Mouse (Mus musculus): Measurements from ENCODE around the gene Adamtsl5. TPM values are rescaled to one million over a fixed set of nuclear protein-coding genes. Genes with fewer than 3 reads are reported as not detected.

Gene Adamtsl5
- total and polyA plus RNA-seq, 2 experiments, result 0.28 to 1.6 TPM

GRCm38 (mm10) chr10:80357994-80358639 is 9.9 kb upstream of the Adamtsl5 start:
- Histone ChIP-seq H3K27me3 (ENCODE audit: control insufficient read depth, insufficient read depth, low read length) (peaks cover 10% of the 10 kb centered on the region), H3K79me2 (ENCODE audit: control insufficient read depth, insufficient read depth, low read length) (no peaks in the 10 kb centered on the region), H3K9ac (ENCODE audit: low read depth, low read length) (peak overlapping the region; percentile 59), H3K4me1 (ENCODE audit: control insufficient read depth, insufficient read depth, low read length) (no peaks in the 10 kb centered on the region), H3K36me3 (ENCODE audit: control insufficient read depth, insufficient read depth, low read length) (no peaks in the 10 kb centered on the region), H3K4me3 (ENCODE audit: insufficient read depth, low read depth, low read length) (peak overlapping the region; percentile 54; the same call in 1 of the 2 replicates), H3K27ac (replicated peaks; ENCODE audit: insufficient read depth, low read depth, low read length) (no peak overlapping the region)
- DNase-seq (ENCODE audit: extremely low read depth, low read depth, low spot score), result peak; percentile 57
- WGBS, result 7% methylated on average over 31 of the region's 31 CpGs
- TF ChIP-seq POLR2A (IDR thresholded peaks at IDR 0.05; ENCODE audit: extremely low read depth, insufficient read depth, low read length), result 0 out of 2 replicates have a peak, but pooled peaks have one; percentile 30
- peak; percentile 42; the same call in 1 of the 2 replicates for TF ChIP-seq CTCF (IDR thresholded peaks at IDR 0.05; ENCODE audit: low read depth, low read length)

GRCm38 (mm10) chr10:80357336-80357735 is 9.1 kb upstream of the Adamtsl5 start:
- H3K4me1 ChIP-seq (ENCODE audit: control insufficient read depth, insufficient read depth, low read length), result peaks cover 1% of the 10 kb centered on the region; the same call in 1 of the 2 replicates
- no peaks in the 10 kb centered on the region for H3K36me3 ChIP-seq (ENCODE audit: control insufficient read depth, insufficient read depth, low read length)
- DNase-seq (ENCODE audit: extremely low read depth, low read depth, low spot score), result no peak
- TF ChIP-seq CTCF (IDR thresholded peaks at IDR 0.05; ENCODE audit: low read depth, low read length) (no peak), POLR2A (IDR thresholded peaks at IDR 0.05; ENCODE audit: extremely low read depth, insufficient read depth, low read length) (no peak)
- H3K27me3 ChIP-seq (ENCODE audit: control insufficient read depth, insufficient read depth, low read length), result peaks cover 10% of the 10 kb centered on the region
- H3K27ac ChIP-seq (replicated peaks; ENCODE audit: insufficient read depth, low read depth, low read length), result no peak overlapping the region
- H3K79me2 ChIP-seq (ENCODE audit: control insufficient read depth, insufficient read depth, low read length), result no peaks in the 10 kb centered on the region
- 34% methylated on average over 7 of the region's 7 CpGs for WGBS
- H3K9ac ChIP-seq (ENCODE audit: low read depth, low read length), result peak overlapping the region; percentile 59; the same call in 1 of the 2 replicates
- no peak overlapping the region for H3K4me3 ChIP-seq (ENCODE audit: insufficient read depth, low read depth, low read length)

GRCm38 (mm10) chr10:80356737-80357136 is 8.5 kb upstream of the Adamtsl5 start:
- Histone ChIP-seq H3K27me3 (ENCODE audit: control insufficient read depth, insufficient read depth, low read length) (peaks cover 10% of the 10 kb centered on the region), H3K79me2 (ENCODE audit: control insufficient read depth, insufficient read depth, low read length) (no peaks in the 10 kb centered on the region), H3K36me3 (ENCODE audit: control insufficient read depth, insufficient read depth, low read length) (no peaks in the 10 kb centered on the region), H3K4me1 (ENCODE audit: control insufficient read depth, insufficient read depth, low read length) (peaks cover 4% of the 10 kb centered on the region; the same call in 1 of the 2 replicates), H3K9ac (ENCODE audit: low read depth, low read length) (no peak overlapping the region), H3K27ac (replicated peaks; ENCODE audit: insufficient read depth, low read depth, low read length) (no peak overlapping the region), H3K4me3 (ENCODE audit: insufficient read depth, low read depth, low read length) (no peak overlapping the region)
- TF ChIP-seq CTCF (IDR thresholded peaks at IDR 0.05; ENCODE audit: low read depth, low read length) (no peak), POLR2A (IDR thresholded peaks at IDR 0.05; ENCODE audit: extremely low read depth, insufficient read depth, low read length) (no peak)
- 5% methylated on average over 34 of the region's 34 CpGs for WGBS
- no peak for DNase-seq (ENCODE audit: extremely low read depth, low read depth, low spot score)

DNA sequence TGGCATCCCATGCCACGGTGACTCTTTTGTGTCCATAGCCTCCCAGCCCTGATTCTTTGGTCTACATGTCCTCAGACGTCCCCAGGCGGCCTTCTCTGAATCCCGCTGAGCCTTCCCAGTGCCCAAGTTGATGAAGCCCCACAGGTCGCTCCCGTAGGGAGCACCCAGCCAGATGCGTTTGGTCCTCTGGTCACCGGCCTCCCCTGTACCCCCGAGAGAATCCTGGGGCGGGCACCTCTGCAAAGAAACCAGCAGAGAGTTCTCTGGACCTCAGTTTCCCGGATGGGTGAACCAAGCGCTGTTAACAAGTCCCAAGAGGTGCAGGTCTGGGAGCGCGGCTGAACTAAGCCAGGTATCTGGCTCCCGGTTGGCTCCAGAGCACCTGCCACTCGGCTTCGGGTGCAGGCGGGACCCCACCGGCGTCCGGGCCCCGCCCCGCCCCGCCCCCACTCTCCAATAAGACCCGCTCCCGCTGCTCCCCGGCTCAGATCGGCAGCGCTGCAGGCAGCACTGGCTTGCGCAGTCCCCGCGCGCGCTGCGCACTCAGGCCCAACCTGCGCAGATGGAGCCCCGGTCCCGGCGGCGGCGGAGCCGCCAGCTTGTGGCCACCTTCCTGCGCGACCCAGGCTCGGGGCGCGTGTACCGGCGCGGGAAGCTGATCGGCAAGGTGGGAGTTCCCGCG is 7.9 kb upstream of the Adamtsl5 start, which contains the start of gene Plk5:
TSS of gene Plk5 (plus strand) at position 459 of the 682 bp plus-strand sequence.
- Histone ChIP-seq H3K79me2 (ENCODE audit: control insufficient read depth, insufficient read depth, low read length) (no peaks in the 10 kb centered on the region), H3K4me3 (ENCODE audit: insufficient read depth, low read depth, low read length) (no peak within 1 kb of the TSS), H3K9ac (ENCODE audit: low read depth, low read length) (no peak within 1 kb of the TSS), H3K36me3 (ENCODE audit: control insufficient read depth, insufficient read depth, low read length) (no peaks in the 10 kb centered on the region), H3K27me3 (ENCODE audit: control insufficient read depth, insufficient read depth, low read length) (peaks cover 10% of the 10 kb centered on the region), H3K4me1 (ENCODE audit: control insufficient read depth, insufficient read depth, low read length) (peaks cover 7% of the 10 kb centered on the region; the same call in 1 of the 2 replicates), H3K27ac (replicated peaks; ENCODE audit: insufficient read depth, low read depth, low read length) (no peak within 1 kb of the TSS)
- no peak for TF ChIP-seq CTCF (IDR thresholded peaks at IDR 0.05; ENCODE audit: low read depth, low read length)
- TF ChIP-seq POLR2A (IDR thresholded peaks at IDR 0.05; ENCODE audit: extremely low read depth, insufficient read depth, low read length), result no peak
- DNase-seq (ENCODE audit: extremely low read depth, low read depth, low spot score), result no peak
- WGBS, result 3% methylated on average over 53 of the region's 53 CpGs

- WGBS, result 41% methylated on average over 9 of the region's 9 CpGs
Observed at GRCm38 (mm10) chr10:80355431-80355830, 7.2 kb upstream of the Adamtsl5 start.

More at GRCm38 (mm10) chr10:80355431-80355830, 7.2 kb upstream of the Adamtsl5 start:
- H3K4me3 ChIP-seq (ENCODE audit: insufficient read depth, low read depth, low read length), result no peak overlapping the region
- DNase-seq (ENCODE audit: extremely low read depth, low read depth, low spot score), result no peak
- peaks cover 10% of the 10 kb centered on the region for H3K27me3 ChIP-seq (ENCODE audit: control insufficient read depth, insufficient read depth, low read length)
- H3K27ac ChIP-seq (replicated peaks; ENCODE audit: insufficient read depth, low read depth, low read length), result no peak overlapping the region
- H3K36me3 ChIP-seq (ENCODE audit: control insufficient read depth, insufficient read depth, low read length), result no peaks in the 10 kb centered on the region
- no peak overlapping the region for H3K9ac ChIP-seq (ENCODE audit: low read depth, low read length)
- no peaks in the 10 kb centered on the region for H3K79me2 ChIP-seq (ENCODE audit: control insufficient read depth, insufficient read depth, low read length)
- no peak for TF ChIP-seq POLR2A (IDR thresholded peaks at IDR 0.05; ENCODE audit: extremely low read depth, insufficient read depth, low read length)
- H3K4me1 ChIP-seq (ENCODE audit: control insufficient read depth, insufficient read depth, low read length), result peaks cover 11% of the 10 kb centered on the region
